Mouse (Mus musculus): ENCODE data around the gene Alox12e. TPM values are rescaled to one million over a fixed set of nuclear protein-coding genes. Genes with fewer than 3 reads are reported as not detected.

Alox12e gene
- total RNA-seq (2023): not detected

GRCm38 (mm10) chr11:70322528-70322927 lies at the start of gene Alox12e:
TSS of gene Alox12e (minus strand) at chr11:70322628.

GRCm38 (mm10) chr11:70351868-70352267 lies 29.4 kb upstream of the Alox12e start, which contains the start of gene Alox15:
TSS of gene Alox15 (minus strand) at chr11:70352031.

Other genes starting within 250 kb of the Alox12e start
- not detected for gene Asgr2, start 230.0 kb downstream of the Alox12e start, total RNA-seq (2023)
- not detected for gene Mgl2, start 192.3 kb downstream of the Alox12e start, total RNA-seq (2023)
- 1.5 TPM for gene Clec10a, start 166.4 kb downstream of the Alox12e start, total RNA-seq (2023)
- gene Slc16a11, start 109.9 kb downstream of the Alox12e start, total RNA-seq (2023): not detected
- 1.8 TPM for gene Slc16a13, start 101.6 kb downstream of the Alox12e start, total RNA-seq (2023)
- gene Bcl6b, start 92.8 kb downstream of the Alox12e start, total RNA-seq (2023): 0.21 TPM
- 70.8 TPM for gene 0610010K14Rik, start 84.7 kb downstream of the Alox12e start, total RNA-seq (2023)
- 2.5 TPM for gene Gm21988, start 82.8 kb downstream of the Alox12e start, total RNA-seq (2023)
- 62.8 TPM for gene Rnasek, start 82.8 kb downstream of the Alox12e start, total RNA-seq (2023)
- gene Alox12, start 67.3 kb downstream of the Alox12e start, total RNA-seq (2023): 0.73 TPM
- gene Alox15, start 29.4 kb upstream of the Alox12e start, total RNA-seq (2023): 0.62 TPM
- gene Pelp1, start 87.4 kb upstream of the Alox12e start, total RNA-seq (2023): 27.5 TPM
- gene Arrb2, start 110.0 kb upstream of the Alox12e start, total RNA-seq (2023): 223 TPM
- gene Med11, start 129.3 kb upstream of the Alox12e start, total RNA-seq (2023): 52.7 TPM
- gene Zmynd15, start 136.8 kb upstream of the Alox12e start, total RNA-seq (2023): 0.91 TPM
- gene Cxcl16, start 137.4 kb upstream of the Alox12e start, total RNA-seq (2023): 1.5 TPM
- not detected for gene Tm4sf5, start 182.6 kb upstream of the Alox12e start, total RNA-seq (2023)
- not detected for gene Vmo1, start 192.0 kb upstream of the Alox12e start, total RNA-seq (2023)
- not detected for gene Gltpd2, start 196.6 kb upstream of the Alox12e start, total RNA-seq (2023)
- 142 TPM for gene Psmb6, start 202.7 kb upstream of the Alox12e start, total RNA-seq (2023)
- not detected for gene Gm40193, start 210.3 kb upstream of the Alox12e start, total RNA-seq (2023)
- gene Pld2, start 217.4 kb upstream of the Alox12e start, total RNA-seq (2023): 2.4 TPM
- gene Mink1, start 240.3 kb upstream of the Alox12e start, total RNA-seq (2023): 149 TPM